Mouse (Mus musculus): Measurements from ENCODE around the gene Gm21679. TPM values are rescaled to one million over a fixed set of nuclear protein-coding genes. Genes with fewer than 3 reads are reported as not detected.

Gene Gm21679
- polyA plus RNA-seq (2012; rRNA removed), result not detected in 2 replicates

GRCm38 (mm10) chrY:29683270-29683669, at the start of gene Gm21679:
Gm21679 (minus strand) TSS chrY:29683370.

Measured in liver, embryonic 18 days (tissue).